Mouse (Mus musculus) myocyte (in vitro differentiated cells): ENCODE results near the gene Zfp473. TPM values are rescaled to one million over a fixed set of nuclear protein-coding genes. Genes with fewer than 3 reads are reported as not detected.

Source experiments
- H3K27me3 ChIP-seq: one replicate; pipeline ENCODE4 v1.6.1; 2011; ENCODE audit not compliant: control insufficient read depth, insufficient read depth, insufficient read length
- H3K36me3 ChIP-seq: one replicate; pipeline ENCODE4 v1.6.1; 2011; ENCODE audit not compliant: control insufficient read depth, insufficient read depth
- H3K4me2 ChIP-seq: one replicate; pipeline ENCODE4 v1.6.1; 2011; ENCODE audit warnings: low read depth, control low read depth
- H3K4me3 ChIP-seq: one replicate; pipeline ENCODE4 v1.5.1; 2011; ENCODE audit warnings: mild to moderate bottlenecking, control low read depth, moderate library complexity
- H3K79me2 ChIP-seq: one replicate; pipeline ENCODE4 v1.6.1; 2011; ENCODE audit not compliant: control insufficient read depth, insufficient read depth
- H3ac ChIP-seq: one replicate; pipeline ENCODE4 v1.6.1; 2011; ENCODE audit not compliant: control insufficient read depth, insufficient read length
- CEBPB ChIP-seq: IDR thresholded peaks from 2 replicates; pipeline ENCODE4 v1.6.1; 2011; ENCODE audit warnings: mild to moderate bottlenecking, moderate library complexity; ENCODE audit not compliant: poor library complexity, insufficient read depth, severe bottlenecking
- E2F4 ChIP-seq: IDR thresholded peaks from one replicate; pipeline ENCODE4 v1.6.1; 2011; ENCODE audit warnings: mild to moderate bottlenecking, control low read depth, moderate library complexity; ENCODE audit not compliant: insufficient read depth
- MAX ChIP-seq: IDR thresholded peaks from one replicate; pipeline ENCODE4 v1.6.1; 2011; ENCODE audit warnings: low read depth, mild to moderate bottlenecking, control low read depth
- MYOD1 ChIP-seq, 3 experiments: IDR thresholded peaks; one replicate each; pipeline ENCODE4 v1.6.1; 2011; ENCODE audit warnings: control low read depth in 2 of 3, low read depth in 2 of 3, mild to moderate bottlenecking in 2 of 3, moderate library complexity in 1 of 3; ENCODE audit not compliant: insufficient read length in 2 of 3, control insufficient read depth in 1 of 3
- MYOG ChIP-seq, 3 experiments: IDR thresholded peaks; one replicate each; pipeline ENCODE4 v1.6.1; 2011; ENCODE audit warnings: control low read depth in 2 of 3, low read depth in 2 of 3, mild to moderate bottlenecking in 2 of 3; ENCODE audit not compliant: insufficient read length in 2 of 3, control insufficient read depth in 1 of 3, insufficient read depth in 1 of 3
- POLR2A ChIP-seq: IDR thresholded peaks from one replicate; pipeline ENCODE4 v1.6.1; 2011; ENCODE audit warnings: low read depth, mild to moderate bottlenecking, control low read depth, moderate library complexity; ENCODE audit not compliant: insufficient read length
- POLR2AphosphoS2 ChIP-seq: IDR thresholded peaks from one replicate; pipeline ENCODE4 v1.6.1; 2011; ENCODE audit warnings: low read depth, control low read depth; ENCODE audit not compliant: insufficient read length
- REST ChIP-seq: IDR thresholded peaks from one replicate; pipeline ENCODE4 v1.6.1; 2011; ENCODE audit warnings: mild to moderate bottlenecking, control low read depth, moderate library complexity; ENCODE audit not compliant: insufficient read depth, insufficient read length
- SRF ChIP-seq: IDR thresholded peaks from one replicate; pipeline ENCODE4 v1.6.1; 2011; ENCODE audit warnings: low read depth; ENCODE audit not compliant: control insufficient read depth, insufficient read length
- TCF12 ChIP-seq: IDR thresholded peaks from one replicate; pipeline ENCODE4 v1.6.1; 2011; ENCODE audit warnings: mild to moderate bottlenecking, control low read depth; ENCODE audit not compliant: poor library complexity, insufficient read depth, severe bottlenecking
- TCF3 ChIP-seq: IDR thresholded peaks from one replicate; pipeline ENCODE4 v1.6.1; 2011; ENCODE audit warnings: low read depth, control low read depth; ENCODE audit not compliant: insufficient read length
- USF1 ChIP-seq: IDR thresholded peaks from one replicate; pipeline ENCODE4 v1.6.1; 2011; ENCODE audit warnings: low read depth, mild to moderate bottlenecking, control low read depth, moderate library complexity
- polyA plus RNA-seq: library from polyadenylated mRNA; unstranded; fragments of >200 nt; fragmentation: generic; extraction: Trizol; gene quantifications from one replicate; pipeline ENCODE4 v1.2.1, GENCODE M21; 2012; ENCODE audit warnings: missing spikeins

The Zfp473 gene
- polyA plus RNA-seq, 1 experiment, result 0.12 TPM

GRCm38 (mm10) chr7:44706322-44706721 lies 44.5 kb downstream of the Zfp473 start:
- Histone ChIP-seq H3K79me2 (no peaks in the 10 kb centered on the region), H3K36me3 (no peaks in the 10 kb centered on the region), H3K27me3 (no peaks in the 10 kb centered on the region), H3ac (no peak overlapping the region), H3K4me2 (no peak overlapping the region), H3K4me3 (no peak overlapping the region)
- no peak for TF ChIP-seq MYOD1 (IDR thresholded peaks at IDR 0.05; ENCODE audit: control insufficient read depth in 1 of 3, insufficient read length in 2 of 3, low read depth in 2 of 3)
- TF ChIP-seq MAX, result no peak
- no peak for TF ChIP-seq MYOG (IDR thresholded peaks at IDR 0.05; ENCODE audit: control insufficient read depth in 1 of 3, insufficient read depth in 1 of 3, insufficient read length in 2 of 3, low read depth in 2 of 3)
- TF ChIP-seq POLR2A, result no peak
- no peak for TF ChIP-seq TCF12
- TF ChIP-seq TCF3, result no peak
- no peak for TF ChIP-seq USF1
- no peak for TF ChIP-seq SRF
- no peak for TF ChIP-seq CEBPB
- no peak for TF ChIP-seq E2F4
- no peak for TF ChIP-seq REST
- TF ChIP-seq POLR2AphosphoS2, result no peak

- Histone ChIP-seq H3K4me2 (no peak overlapping the region), H3ac (no peak overlapping the region)
- TF ChIP-seq MYOD1 (IDR thresholded peaks at IDR 0.05; ENCODE audit: control insufficient read depth in 1 of 3, insufficient read length in 2 of 3, low read depth in 2 of 3), result no peak
- no peak for TF ChIP-seq POLR2A
- TF ChIP-seq E2F4, result no peak
- no peak for TF ChIP-seq TCF3
- no peak for TF ChIP-seq CEBPB
Observed at GRCm38 (mm10) chr7:44705086-44705485, 45.8 kb downstream of the Zfp473 start.

GRCm38 (mm10) chr7:44704363-44704762 lies 46.5 kb downstream of the Zfp473 start:
- H3K27me3 ChIP-seq, result no peaks in the 10 kb centered on the region
- H3K4me2 ChIP-seq, result no peak overlapping the region
- H3K36me3 ChIP-seq, result no peaks in the 10 kb centered on the region
- H3K4me3 ChIP-seq, result no peak overlapping the region
- TF ChIP-seq MYOD1 (IDR thresholded peaks at IDR 0.05; ENCODE audit: control insufficient read depth in 1 of 3, insufficient read length in 2 of 3, low read depth in 2 of 3) (no peak), MAX (no peak), REST (no peak), CEBPB (no peak), E2F4 (no peak), TCF12 (no peak), MYOG (IDR thresholded peaks at IDR 0.05; ENCODE audit: control insufficient read depth in 1 of 3, insufficient read depth in 1 of 3, insufficient read length in 2 of 3, low read depth in 2 of 3) (no peak), POLR2AphosphoS2 (no peak), SRF (no peak), POLR2A (no peak), TCF3 (no peak), USF1 (no peak)
- H3ac ChIP-seq, result no peak overlapping the region
- no peaks in the 10 kb centered on the region for H3K79me2 ChIP-seq

More at GRCm38 (mm10) chr7:44705086-44705485, 45.8 kb downstream of the Zfp473 start:
- Histone ChIP-seq H3K79me2 (no peaks in the 10 kb centered on the region), H3K4me3 (no peak overlapping the region), H3K27me3 (no peaks in the 10 kb centered on the region), H3K36me3 (no peaks in the 10 kb centered on the region)

- TF ChIP-seq USF1 (no peak), POLR2A (no peak), MYOD1 (IDR thresholded peaks at IDR 0.05; ENCODE audit: control insufficient read depth in 1 of 3, insufficient read length in 2 of 3, low read depth in 2 of 3) (no peak), MAX (no peak), REST (no peak), TCF12 (no peak), E2F4 (no peak), CEBPB (no peak), POLR2AphosphoS2 (no peak), MYOG (IDR thresholded peaks at IDR 0.05; ENCODE audit: control insufficient read depth in 1 of 3, insufficient read depth in 1 of 3, insufficient read length in 2 of 3, low read depth in 2 of 3) (no peak), TCF3 (no peak), SRF (no peak)
- H3ac ChIP-seq, result no peak overlapping the region
- H3K36me3 ChIP-seq, result no peaks in the 10 kb centered on the region
- no peak overlapping the region for H3K4me2 ChIP-seq
- no peaks in the 10 kb centered on the region for H3K27me3 ChIP-seq
- H3K79me2 ChIP-seq, result no peaks in the 10 kb centered on the region
- H3K4me3 ChIP-seq, result no peak overlapping the region
Observed at GRCm38 (mm10) chr7:44702985-44703384, 47.9 kb downstream of the Zfp473 start.

- H3K27me3 ChIP-seq, result no peaks in the 10 kb centered on the region
- H3K4me2 ChIP-seq, result no peak overlapping the region
- no peaks in the 10 kb centered on the region for H3K79me2 ChIP-seq
- no peak overlapping the region for H3K4me3 ChIP-seq
- H3ac ChIP-seq, result no peak overlapping the region
- H3K36me3 ChIP-seq, result no peaks in the 10 kb centered on the region
- no peak for TF ChIP-seq TCF3
- no peak for TF ChIP-seq CEBPB
- no peak for TF ChIP-seq E2F4
- TF ChIP-seq REST, result no peak
- TF ChIP-seq POLR2AphosphoS2, result no peak
- no peak for TF ChIP-seq SRF
- no peak for TF ChIP-seq MAX
- no peak for TF ChIP-seq MYOG (IDR thresholded peaks at IDR 0.05; ENCODE audit: control insufficient read depth in 1 of 3, insufficient read depth in 1 of 3, insufficient read length in 2 of 3, low read depth in 2 of 3)
- TF ChIP-seq USF1, result no peak
- TF ChIP-seq MYOD1 (IDR thresholded peaks at IDR 0.05; ENCODE audit: control insufficient read depth in 1 of 3, insufficient read length in 2 of 3, low read depth in 2 of 3), result no peak
- TF ChIP-seq TCF12, result no peak
- no peak for TF ChIP-seq POLR2A
Observed at GRCm38 (mm10) chr7:44701921-44702320, 48.9 kb downstream of the Zfp473 start.
